Mouse (Mus musculus): Measurements from ENCODE around the gene Wscd2.

DNA sequence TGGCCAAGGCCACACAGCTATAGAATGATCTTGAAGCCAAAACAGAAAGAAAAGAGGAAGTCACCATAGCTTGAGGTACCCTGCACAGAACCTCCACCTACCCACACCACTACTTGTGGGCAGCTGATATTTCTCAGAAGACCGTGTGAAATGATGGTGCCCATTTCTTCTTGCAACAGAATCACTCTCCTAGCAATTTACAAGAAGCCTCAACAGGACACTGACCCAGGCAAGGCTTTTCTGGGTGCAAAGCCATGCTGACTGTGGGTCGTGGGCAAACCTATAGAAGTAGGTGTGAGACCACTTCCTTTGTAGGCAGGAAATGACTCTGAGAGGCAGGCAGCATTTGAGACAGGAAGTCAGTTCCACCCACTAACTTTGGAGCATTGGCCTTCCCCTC, 49.3 kb downstream of the Wscd2 start:
- no peak for TF ChIP-seq POLR2A (IDR thresholded peaks at IDR 0.05; ENCODE audit: extremely low read depth, insufficient read depth, low read length)
- TF ChIP-seq CTCF (IDR thresholded peaks at IDR 0.05; ENCODE audit: extremely low read depth, insufficient read depth, low read length): no peak
